Mouse (Mus musculus) spleen, postnatal 36 days (tissue): Measurements from ENCODE around the gene Trmo.

Experiments
- DNase-seq, 2 experiments: peaks; one replicate each; pipeline ENCODE4 v3.0.0; 2022; ENCODE audit warnings: low spot score in 2 of 2, mixed read lengths in 1 of 2

The Trmo gene

GRCm38 (mm10) chr4:46371030-46371429, 18.2 kb downstream of the Trmo start:
- no peak for DNase-seq

GRCm38 (mm10) chr4:46370406-46370805, 18.8 kb downstream of the Trmo start:
- DNase-seq = no peak

GRCm38 (mm10) chr4:46369070-46369469, 20.2 kb downstream of the Trmo start:
- DNase-seq = no peak

- no peak for DNase-seq
Measured at GRCm38 (mm10) chr4:46367487-46367959, 21.7 kb downstream of the Trmo start.

GRCm38 (mm10) chr4:46364360-46364759, 24.9 kb downstream of the Trmo start:
- no peak for DNase-seq

- DNase-seq = no peak
Measured at GRCm38 (mm10) chr4:46361258-46361657, 28.0 kb downstream of the Trmo start.

GRCm38 (mm10) chr4:46359539-46360253, 29.5 kb downstream of the Trmo start:
- DNase-seq = peak in 1 of 2 experiments; percentile 36

GRCm38 (mm10) chr4:46356351-46357133, 32.7 kb downstream of the Trmo start:
- peak; percentile 25 to 46 for DNase-seq

- no peak for DNase-seq
Measured at GRCm38 (mm10) chr4:46353045-46353444, 36.2 kb downstream of the Trmo start.

GRCm38 (mm10) chr4:46349530-46349929, 39.7 kb downstream of the Trmo start:
- no peak for DNase-seq

GRCm38 (mm10) chr4:46348897-46349296, 40.3 kb downstream of the Trmo start:
- no peak for DNase-seq

GRCm38 (mm10) chr4:46347580-46348515, 41.4 kb downstream of the Trmo start:
- DNase-seq = no peak

GRCm38 (mm10) chr4:46347141-46347540, 42.1 kb downstream of the Trmo start:
- no peak for DNase-seq

GRCm38 (mm10) chr4:46346221-46346620, 43.0 kb downstream of the Trmo start:
- no peak for DNase-seq

- DNase-seq = no peak
Measured at GRCm38 (mm10) chr4:46345773-46346100, 43.5 kb downstream of the Trmo start.

GRCm38 (mm10) chr4:46345056-46345772, 44.0 kb downstream of the Trmo start:
- DNase-seq = no peak

GRCm38 (mm10) chr4:46344288-46344687, 44.9 kb downstream of the Trmo start:
- peak; percentile 17 for DNase-seq

GRCm38 (mm10) chr4:46343596-46344260, 45.5 kb downstream of the Trmo start, which contains the start of gene Foxe1:
Gene Foxe1 (plus strand): TSS chr4:46343609.
- DNase-seq = no peak

GRCm38 (mm10) chr4:46342711-46343286, 46.4 kb downstream of the Trmo start:
- no peak for DNase-seq
